Comparison of ENCODE assay signal across 16 mouse cellular contexts in genomic region chr1:162660276-162660860, GRCm38 (mm10). TPM values are rescaled to one million over a fixed set of nuclear protein-coding genes. Genes with fewer than 3 reads are reported as not detected.
A peak's percentile ranks its signal among the peaks of the same experiment; 100 is the strongest.
DNase-seq lines count a peak whose midpoint lies in the region; ATAC-seq and TF ChIP-seq lines count a peak whose summit lies in the region.
"Had no signal": no experiment of that assay in that cellular context is flagged by ENCODE, and none has a peak within 500 bp of the region (broad histone marks: within the 10 kb centered on the region; RNA-seq: fewer than 3 reads in every experiment).

No protein-coding gene starts in this region.

- DNase-seq in lung, postnatal 14 days = peak; percentile 9
- no peak for DNase-seq in lung, adult 18-20 months
- DNase-seq in adrenal gland, adult 8-10 months = peak; percentile 11
- peak; percentile 29 to 59 for DNase-seq in gastrocnemius, adult 8-10 months (ENCODE audit: low spot score in 2 of 2)
- no peak for DNase-seq in stomach, postnatal 0 days (ENCODE audit: low spot score)
- DNase-seq in right cerebral cortex, postnatal 36 days (ENCODE audit: low spot score in 2 of 2) = no peak
- DNase-seq: cerebellum, postnatal 25 days had no signal

- no peak overlapping the region for H3K27ac ChIP-seq in stomach, postnatal 0 days (replicated peaks)
- no peak overlapping the region for H3K27ac ChIP-seq in intestine, embryonic 16.5 days (ENCODE audit: low read length)
- H3K27ac ChIP-seq: kidney, embryonic 15.5 days; liver, embryonic 15.5 days; midbrain, embryonic 12.5 days had no signal

- H3K4me3 ChIP-seq in stomach, postnatal 0 days (ENCODE audit: low read depth, low read length) = no peak overlapping the region
- no peak overlapping the region for H3K4me3 ChIP-seq in intestine, embryonic 16.5 days (ENCODE audit: low read length)
- H3K4me3 ChIP-seq: kidney, embryonic 15.5 days; liver, embryonic 15.5 days; midbrain, embryonic 12.5 days had no signal

- TF ChIP-seq CTCF in stomach, postnatal 0 days (IDR thresholded peaks at IDR 0.05; ENCODE audit: low read depth) = no peak

- H3K9ac ChIP-seq in stomach, postnatal 0 days (ENCODE audit: low read length) = no peak overlapping the region
- no peak overlapping the region for H3K9ac ChIP-seq in intestine, embryonic 16.5 days (ENCODE audit: low read depth, low read length)
- H3K9ac ChIP-seq: kidney, embryonic 15.5 days; liver, embryonic 15.5 days; midbrain, embryonic 12.5 days had no signal

- H3K27me3 ChIP-seq in stomach, postnatal 0 days (ENCODE audit: control insufficient read depth, insufficient read depth, low read length) = no peaks in the 10 kb centered on the region
- no peaks in the 10 kb centered on the region for H3K27me3 ChIP-seq in intestine, embryonic 16.5 days (replicated peaks; ENCODE audit: control insufficient read depth, insufficient read depth, low read length)
- H3K27me3 ChIP-seq: kidney, embryonic 15.5 days; liver, embryonic 15.5 days; midbrain, embryonic 12.5 days had no signal

- H3K36me3 ChIP-seq in stomach, postnatal 0 days (ENCODE audit: control insufficient read depth, insufficient read depth, low read length) = no peaks in the 10 kb centered on the region
- no peaks in the 10 kb centered on the region for H3K36me3 ChIP-seq in intestine, embryonic 16.5 days (ENCODE audit: control insufficient read depth, insufficient read depth, low read length)
- H3K36me3 ChIP-seq: kidney, embryonic 15.5 days; liver, embryonic 15.5 days; midbrain, embryonic 12.5 days had no signal

- H3K4me1 ChIP-seq in stomach, postnatal 0 days (replicated peaks; ENCODE audit: control insufficient read depth, insufficient read depth) = no peaks in the 10 kb centered on the region
- no peaks in the 10 kb centered on the region for H3K4me1 ChIP-seq in intestine, embryonic 16.5 days (ENCODE audit: control insufficient read depth, insufficient read depth, low read length)
- H3K4me1 ChIP-seq: midbrain, embryonic 12.5 days had no signal

- H3K9me3 ChIP-seq in stomach, postnatal 0 days (ENCODE audit: control insufficient read depth, low read length) = no peaks in the 10 kb centered on the region
- H3K9me3 ChIP-seq in intestine, embryonic 16.5 days (ENCODE audit: control insufficient read depth, low read length) = no peaks in the 10 kb centered on the region
- H3K9me3 ChIP-seq: kidney, embryonic 15.5 days; liver, embryonic 15.5 days; midbrain, embryonic 12.5 days had no signal

- TF ChIP-seq EP300 in stomach, postnatal 0 days (optimal IDR thresholded peaks at IDR 0.05) = no peak

- ATAC-seq in megakaryocyte progenitor cell, adult 5-6 weeks (replicated peaks; ENCODE audit: poor library complexity) = peak; percentile 44
- no peak for ATAC-seq in stomach, postnatal 0 days (ENCODE audit: low FRiP score, low TSS enrichment)
- ATAC-seq in intestine, embryonic 16.5 days = no peak

- no peak overlapping the region for H3K4me2 ChIP-seq in stomach, postnatal 0 days (replicated peaks; ENCODE audit: low read depth)
- H3K4me2 ChIP-seq in intestine, embryonic 16.5 days (ENCODE audit: low read depth, low read length) = no peak overlapping the region
- H3K4me2 ChIP-seq: kidney, embryonic 15.5 days; liver, embryonic 15.5 days; midbrain, embryonic 12.5 days had no signal

- WGBS in stomach, postnatal 0 days = 72% methylated on average over 11 of the region's 11 CpGs
- whole genome bisulfite sequencing in intestine, embryonic 16.5 days = 77% methylated on average over 11 of the region's 11 CpGs

RNA-seq across cellular contexts. Expression of gene Myocos, which starts 2.3 kb away (rescaled TPM):
- total RNA-seq in adrenal gland, adult 8-10 months (2022) = not detected
- not detected for total RNA-seq in gastrocnemius, adult 8-10 months (2022)
- total RNA-seq in megakaryocyte progenitor cell, adult 5-6 weeks (2015) = not detected in 2 replicates
- total RNA-seq in megakaryocyte progenitor cell, adult 5-6 weeks (2017) = not detected in 2 replicates
- not detected in 2 replicates for polyA plus RNA-seq in stomach, postnatal 0 days (2015; fragmentation: Nextera tagmentation; extraction: Ambion mirVana)
- not detected in 2 replicates for polyA plus RNA-seq in intestine, embryonic 16.5 days (2015; fragmentation: Nextera tagmentation; extraction: Ambion mirVana)
- total RNA-seq: heart, postnatal 10 days; left cerebral cortex, postnatal 36 days had no signal
- polyA plus RNA-seq: embryonic facial prominence, embryonic 14.5 days; kidney, embryonic 15.5 days; liver, embryonic 15.5 days; midbrain, embryonic 12.5 days; neural tube, embryonic 11.5 days had no signal

RNA-seq across cellular contexts. Expression of gene Myoc, which starts 21.4 kb away (rescaled TPM):
- total RNA-seq in adrenal gland, adult 8-10 months (2022) = 1 to 10 TPM; 2.1 to 4.7 (median 3.3) TPM
- 10 to 100 TPM; 25.2 to 56.7 (median 37.8) TPM for total RNA-seq in gastrocnemius, adult 8-10 months (2022)
- total RNA-seq in megakaryocyte progenitor cell, adult 5-6 weeks (2015) = not detected in 2 replicates
- not detected in 2 replicates for total RNA-seq in megakaryocyte progenitor cell, adult 5-6 weeks (2017)
- polyA plus RNA-seq in stomach, postnatal 0 days (2015; fragmentation: Nextera tagmentation; extraction: Ambion mirVana) = not detected in 2 replicates
- polyA plus RNA-seq in intestine, embryonic 16.5 days (2015; fragmentation: Nextera tagmentation; extraction: Ambion mirVana) = 0.06 and 0.18 TPM in 2 replicates
- polyA plus RNA-seq: liver, embryonic 15.5 days; midbrain, embryonic 12.5 days; neural tube, embryonic 11.5 days had no signal

Comparison
In these comparisons a context has a peak if more than half of its experiments do, and no peak if none do; other contexts are left out.
1. DNase-seq: peak in lung, postnatal 14 days (single experiment), adrenal gland, adult 8-10 months (single experiment) and gastrocnemius, adult 8-10 months (2 of 2); none in lung, adult 18-20 months (0 of 2), stomach, postnatal 0 days (single experiment) and right cerebral cortex, postnatal 36 days (0 of 2).
2. RNA of gene Myoc, which starts 21.4 kb away (total RNA-seq): 25.2 to 56.7 TPM in gastrocnemius, adult 8-10 months; 2.1 to 4.7 TPM in adrenal gland, adult 8-10 months and not detected in megakaryocyte progenitor cell, adult 5-6 weeks; every median in the first group is over 4 times any median in the second.